Mouse (Mus musculus) heart, postnatal 36 days (tissue): Measurements from ENCODE around the gene Pcp4. TPM values are rescaled to one million over a fixed set of nuclear protein-coding genes. Genes with fewer than 3 reads are reported as not detected.

Experiments
- DNase-seq, 2 experiments: peaks; one replicate each; pipeline ENCODE4 v3.0.0; 2021 to 2022
- intact Hi-C: fragments of 180-260 bp; cut with DNase I; formaldehyde crosslinking; loops from one replicate; pipeline ENCODE4 v1.15.1; 2025
- total RNA-seq, 2 experiments: library from RNA; stranded (reverse); gene quantifications; 2 replicates each; pipeline ENCODE4 v1.2.3; 2021

The Pcp4 gene
- total RNA-seq, 2 experiments from 2014 or later = 2.2 to 3.6 TPM

GRCm38 (mm10) chr16:96559796-96560195 is 92.4 kb downstream of the Pcp4 start:
- DNase-seq = no peak
- intact Hi-C loops = no loop called here

- no peak for DNase-seq
- intact Hi-C loops = no loop called here
Observed at GRCm38 (mm10) chr16:96563350-96564257, 96.2 kb downstream of the Pcp4 start.

- no peak for DNase-seq
- intact Hi-C loops = no loop called here
Observed at GRCm38 (mm10) chr16:96567428-96567827, 100.0 kb downstream of the Pcp4 start.

Other genes with a start within 250 kb of the Pcp4 start
- not detected for gene B3galt5, start 231.8 kb upstream of the Pcp4 start, total RNA-seq
- gene Itgb2l, start 24.0 kb upstream of the Pcp4 start, total RNA-seq = not detected